Mouse (Mus musculus): ENCODE measurements around the gene Neurod6.
"Not testable (repeated sequence)": the region's sequence is repeated elsewhere in the genome, so short reads cannot be mapped to it uniquely, and the experiment has no call there.

Gene Neurod6

DNA sequence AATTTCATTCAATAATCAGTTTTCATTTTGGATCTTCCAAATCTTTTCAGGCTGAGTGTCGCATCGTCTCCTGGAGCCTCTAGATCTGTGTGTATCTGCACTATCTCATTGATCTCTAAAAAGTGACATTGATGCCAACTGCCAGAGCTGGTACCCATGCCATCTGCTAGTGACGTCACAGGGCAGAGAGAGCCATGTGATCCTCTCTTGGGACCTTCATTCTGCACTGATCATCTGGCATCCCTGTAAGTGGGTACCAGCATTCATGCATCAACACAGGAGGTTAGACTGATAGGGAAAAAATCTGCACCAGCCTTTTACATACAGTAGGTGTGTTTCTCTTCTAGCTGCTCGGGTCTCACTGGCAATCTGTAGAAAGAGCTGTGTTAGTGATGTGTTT is at the start of gene Neurod6:
Gene Neurod6, minus strand, starts transcription at position 290 of the 400 bp plus-strand sequence.
- no peak for DNase-seq (ENCODE audit: low read depth)

DNA sequence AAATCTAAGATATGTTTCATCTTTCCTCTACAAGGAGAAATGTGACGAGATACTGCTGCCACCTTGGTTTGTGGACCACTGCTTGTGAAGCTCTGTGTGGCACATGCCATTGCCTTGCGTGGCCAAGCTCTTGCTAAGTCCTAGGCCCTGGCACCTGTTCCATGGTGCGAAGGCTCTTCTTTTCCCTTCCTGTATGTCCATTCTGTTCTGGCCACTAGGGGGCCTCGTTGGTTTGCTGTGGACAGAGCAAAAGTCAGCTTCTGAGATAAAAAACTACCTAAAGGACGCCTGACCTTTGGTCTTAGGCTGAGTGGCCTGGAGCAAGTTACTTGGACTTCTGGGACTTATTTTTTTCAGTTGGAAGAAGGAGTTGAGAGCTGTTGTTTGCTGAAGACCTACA is 36.1 kb upstream of the Neurod6 start:
- DNase-seq (ENCODE audit: low read depth) = no peak

GRCm38 (mm10) chr6:55715446-55715845 is 34.4 kb upstream of the Neurod6 start:
- no peak for DNase-seq (ENCODE audit: low read depth)

- DNase-seq (ENCODE audit: low read depth) = not testable (repeated sequence)
These were observed 29.9 kb upstream of the Neurod6 start for GRCm38 (mm10) chr6:55710913-55711312.

DNA sequence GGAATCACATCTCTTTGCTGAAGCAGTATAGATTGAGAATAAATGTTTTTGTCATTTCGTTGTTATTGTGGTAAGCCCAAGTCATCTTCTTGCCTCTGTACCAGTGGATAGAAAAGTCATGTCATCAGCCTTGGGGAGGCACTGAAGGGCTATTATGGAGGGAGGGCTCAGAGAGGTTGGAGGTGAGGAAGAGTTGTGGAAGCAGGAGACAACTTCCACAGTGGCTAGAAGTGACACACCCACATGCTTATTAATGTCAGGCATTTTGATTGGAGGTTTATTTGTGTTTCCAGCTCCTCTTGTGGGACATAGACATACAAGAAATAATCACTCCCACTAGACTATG is 23.7 kb upstream of the Neurod6 start:
- no peak for DNase-seq (ENCODE audit: low read depth)

DNA sequence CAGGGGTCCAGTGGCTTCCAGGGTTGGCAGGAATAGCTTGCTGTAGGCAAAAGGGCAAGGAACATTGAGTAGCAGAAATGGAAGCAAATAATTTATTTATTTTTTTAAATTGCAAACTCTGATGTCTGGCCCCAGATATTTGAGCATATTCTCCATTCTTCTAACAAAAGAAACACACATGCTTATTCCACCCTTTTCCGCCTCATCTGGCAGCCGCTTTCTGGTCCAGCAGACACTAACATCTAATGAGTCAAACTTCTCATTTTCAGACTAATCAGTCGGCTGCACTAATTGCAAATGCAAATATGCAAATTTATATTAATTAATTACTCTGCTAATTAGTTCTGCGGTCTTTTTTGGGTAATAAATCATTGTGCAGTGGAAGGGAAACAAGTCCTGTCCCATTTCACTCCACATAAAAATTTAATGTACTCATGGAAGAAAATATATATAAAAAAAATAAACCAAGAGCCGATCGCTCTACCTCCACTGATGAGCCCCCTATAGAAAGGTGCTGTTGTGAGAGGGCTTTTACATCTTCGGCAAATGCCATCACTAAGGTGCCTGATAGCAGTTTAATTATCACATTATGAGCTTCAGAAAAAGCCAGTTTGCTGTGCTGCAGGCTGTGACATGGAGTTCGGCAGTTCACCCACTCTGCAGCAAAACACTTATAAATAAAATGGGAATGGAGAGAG is 23.1 kb upstream of the Neurod6 start:
- no peak for DNase-seq (ENCODE audit: low read depth)

GRCm38 (mm10) chr6:55700392-55701386 is 19.6 kb upstream of the Neurod6 start:
- DNase-seq (ENCODE audit: low read depth) = no peak

GRCm38 (mm10) chr6:55690015-55690531 is 9.0 kb upstream of the Neurod6 start:
- DNase-seq (ENCODE audit: low read depth) = no peak

GRCm38 (mm10) chr6:55683506-55683905 is 2.4 kb upstream of the Neurod6 start:
- no peak for DNase-seq (ENCODE audit: low read depth)

DNA sequence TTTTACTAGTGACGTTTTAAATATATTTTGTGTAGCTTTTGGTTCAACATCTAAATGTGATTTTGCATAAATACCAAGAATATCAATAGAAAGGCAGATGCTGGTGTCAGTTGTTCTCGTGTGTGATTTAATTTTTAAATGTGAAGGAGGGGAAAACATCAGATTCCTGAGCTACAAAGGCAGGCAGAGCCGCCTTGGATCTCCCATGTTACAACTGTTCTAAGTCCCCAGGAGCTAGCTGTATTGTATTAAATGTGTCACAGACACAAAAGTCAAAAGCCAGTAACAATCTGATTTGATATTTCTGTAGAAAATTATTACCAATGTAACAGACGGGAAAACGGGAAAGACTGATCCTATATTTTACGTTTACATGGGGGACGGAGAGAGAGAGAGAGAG is 1.8 kb upstream of the Neurod6 start:
- no peak for DNase-seq (ENCODE audit: low read depth)

DNA sequence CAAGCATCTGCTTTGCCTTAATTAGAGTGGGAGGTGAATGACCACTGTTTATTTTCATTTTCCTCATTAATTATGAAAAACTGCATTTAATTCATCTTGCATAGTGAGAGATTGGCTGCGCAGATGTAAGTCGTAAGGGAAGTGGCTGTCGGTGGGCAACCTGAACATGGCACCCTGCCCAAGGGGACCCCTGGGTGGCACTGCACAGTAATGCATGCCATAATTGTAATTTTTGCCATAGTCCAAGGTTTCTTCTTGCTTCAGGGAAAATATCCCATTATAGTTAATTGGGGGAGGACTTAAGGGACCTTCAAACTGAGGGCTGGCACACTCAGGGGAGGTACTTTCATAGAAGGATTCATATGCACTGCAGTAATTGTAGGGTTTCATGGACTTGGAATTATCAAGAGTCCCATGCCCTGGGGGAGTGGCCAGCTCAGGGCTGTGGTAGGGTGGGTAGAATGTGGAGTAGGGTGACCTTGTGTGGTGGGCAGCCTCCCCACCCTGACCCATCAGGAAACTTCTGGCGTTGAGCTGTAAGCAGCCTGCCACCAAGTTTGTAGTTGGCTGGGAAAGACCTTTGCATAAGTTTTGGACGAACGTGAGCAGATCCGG is 2.4 kb downstream of the Neurod6 start:
- DNase-seq (ENCODE audit: low read depth) = no peak

- no peak for DNase-seq (ENCODE audit: low read depth)
These were observed 3.7 kb downstream of the Neurod6 start for GRCm38 (mm10) chr6:55677326-55677725.

GRCm38 (mm10) chr6:55676663-55677311 is 4.3 kb downstream of the Neurod6 start:
- no peak for DNase-seq (ENCODE audit: low read depth)

- no peak for DNase-seq (ENCODE audit: low read depth)
These were observed 4.9 kb downstream of the Neurod6 start for GRCm38 (mm10) chr6:55676141-55676662.

DNA sequence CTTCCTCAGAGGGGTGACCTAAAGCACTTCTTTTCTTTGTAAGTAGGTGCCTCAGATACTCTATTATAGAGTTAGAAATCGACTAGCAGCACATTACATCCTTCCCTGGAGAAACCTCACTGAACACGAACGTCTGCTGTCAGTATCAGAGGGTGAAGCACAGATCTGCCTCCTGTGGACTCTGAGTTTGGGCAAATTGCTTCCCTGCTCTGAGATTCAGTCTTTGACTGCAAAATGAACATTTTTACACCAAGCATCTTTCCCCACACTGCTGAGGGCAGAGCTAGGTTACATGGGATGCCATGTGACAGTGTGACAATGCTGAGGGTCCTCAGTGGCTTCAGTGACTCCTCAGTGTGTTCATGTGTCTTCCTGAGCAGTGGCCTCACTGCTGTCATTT is 13.3 kb downstream of the Neurod6 start:
- no peak for DNase-seq (ENCODE audit: low read depth)

DNA sequence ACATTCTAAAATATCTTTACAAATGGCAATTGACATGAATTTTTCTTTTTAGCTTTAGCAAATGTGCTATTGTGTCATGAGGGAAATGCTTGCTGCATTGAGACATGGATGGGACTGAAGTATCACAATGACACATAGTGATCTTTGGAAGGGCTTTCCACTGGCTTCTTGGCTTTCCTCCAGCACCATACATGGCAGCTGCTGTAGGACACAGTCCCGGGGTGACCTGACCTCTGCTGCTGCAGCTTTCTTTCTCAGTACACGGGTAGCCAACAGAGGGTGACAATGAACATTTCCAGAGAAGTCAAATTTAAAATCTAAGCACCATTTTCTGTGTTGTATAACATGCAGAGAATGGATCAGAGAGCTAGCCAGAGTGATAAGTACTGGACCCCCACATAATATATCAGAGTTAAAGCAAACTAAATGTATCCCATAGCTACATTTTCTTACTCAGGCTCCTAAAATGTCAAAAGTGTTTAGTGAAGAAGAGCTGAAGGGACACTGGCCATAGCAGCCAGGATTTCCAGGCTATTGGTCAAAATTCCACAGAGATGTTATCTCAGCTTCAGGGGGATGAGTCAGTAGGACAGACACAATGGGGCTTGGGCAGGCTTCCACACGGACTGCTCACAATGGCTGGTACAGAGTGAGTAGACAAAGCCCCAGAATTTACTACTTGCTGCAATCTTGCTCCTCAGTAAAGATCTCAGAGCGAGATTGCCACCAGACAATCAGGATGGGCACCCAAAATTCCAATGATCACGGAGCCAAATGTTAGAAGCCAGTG is 19.7 kb downstream of the Neurod6 start:
- no peak for DNase-seq (ENCODE audit: low read depth)

- DNase-seq (ENCODE audit: low read depth) = no peak
These were observed 31.1 kb downstream of the Neurod6 start for GRCm38 (mm10) chr6:55649996-55650395.

GRCm38 (mm10) chr6:55649581-55649980 is 31.5 kb downstream of the Neurod6 start:
- no peak for DNase-seq (ENCODE audit: low read depth)

GRCm38 (mm10) chr6:55648886-55649285 is 32.2 kb downstream of the Neurod6 start:
- no peak for DNase-seq (ENCODE audit: low read depth)

DNA sequence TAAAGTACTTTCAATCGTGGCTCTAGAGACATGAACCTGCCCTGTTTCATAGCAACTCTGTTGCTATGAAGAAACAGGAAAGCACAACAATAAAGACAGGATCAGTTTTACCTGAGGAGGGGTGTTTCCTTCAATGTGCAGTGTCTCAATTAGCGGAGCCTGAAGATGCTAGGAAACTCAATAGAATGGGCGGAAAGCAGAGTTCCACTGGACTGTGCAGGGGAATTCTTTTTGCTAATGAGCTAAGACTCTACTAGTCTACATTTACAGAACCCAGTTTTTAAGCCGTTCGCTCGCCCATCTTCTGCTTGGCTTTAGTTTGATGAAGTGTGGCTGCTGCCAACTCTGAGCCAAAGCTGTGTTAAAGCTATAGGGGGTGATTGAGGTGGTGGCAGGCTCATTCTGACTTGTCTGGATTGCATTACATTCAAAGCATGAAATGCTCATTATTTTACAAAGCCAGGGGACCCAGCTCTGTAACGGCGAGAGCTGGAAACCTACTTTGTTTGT is 33.2 kb downstream of the Neurod6 start:
- no peak for DNase-seq (ENCODE audit: low read depth)

Data from naive thymus-derived CD4-positive, alpha-beta T cell, adult 2 months (primary cell).